Mouse (Mus musculus): Measurements from ENCODE around the gene Lrp3.
"Not testable (repeated sequence)": the region's sequence is repeated elsewhere in the genome, so short reads cannot be mapped to it uniquely, and the experiment has no call there.

The Lrp3 gene

DNA sequence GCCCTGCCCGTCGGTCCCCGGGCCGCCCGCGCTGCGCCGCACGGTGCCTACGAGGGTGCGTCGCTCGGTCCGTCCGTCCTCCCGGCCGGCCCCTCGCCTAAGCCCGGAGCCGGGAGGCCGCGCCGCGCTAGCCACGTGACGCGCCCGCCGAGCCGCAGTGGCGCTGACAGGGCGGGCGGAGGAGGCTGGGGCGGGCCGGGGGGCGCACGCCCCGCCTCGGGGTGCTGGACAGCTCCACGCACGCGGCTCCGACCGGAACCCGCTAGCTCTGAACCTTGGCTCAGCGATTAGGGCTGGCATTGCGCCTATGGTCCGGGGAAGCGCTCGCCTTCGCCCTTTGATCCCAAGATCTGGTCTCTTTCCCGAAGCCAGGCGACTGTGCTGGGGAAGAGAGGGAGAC, at the start of gene Lrp3:
Gene Lrp3 (minus strand): TSS at position 274 of the 400 bp plus-strand sequence.
- DNase-seq (ENCODE audit: inconsistent age in 2 of 2, low spot score in 1 of 2): peak; percentile 89 to 94

DNA sequence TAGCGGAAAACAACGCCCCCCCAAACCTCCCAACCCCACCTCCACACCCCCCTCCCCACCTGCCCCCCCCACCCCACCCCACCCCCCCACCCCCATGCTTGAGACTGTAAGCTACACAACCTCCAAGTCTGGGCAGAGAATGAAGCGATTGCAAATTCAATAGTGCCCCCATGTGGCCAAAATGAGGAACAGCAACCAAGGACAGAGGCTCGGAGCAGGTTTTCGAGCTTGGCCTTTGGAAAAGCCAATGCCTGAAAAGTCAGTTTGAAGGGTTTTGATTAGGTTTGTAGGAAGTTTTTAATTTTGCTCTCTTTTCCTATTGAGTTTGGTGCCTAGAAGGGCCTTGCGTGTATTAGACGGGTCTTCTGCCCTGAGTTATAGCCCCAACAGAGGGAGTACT, 49.4 kb upstream of the Lrp3 start:
- DNase-seq (ENCODE audit: inconsistent age in 2 of 2, low spot score in 1 of 2): peak; percentile 46 to 87

DNA sequence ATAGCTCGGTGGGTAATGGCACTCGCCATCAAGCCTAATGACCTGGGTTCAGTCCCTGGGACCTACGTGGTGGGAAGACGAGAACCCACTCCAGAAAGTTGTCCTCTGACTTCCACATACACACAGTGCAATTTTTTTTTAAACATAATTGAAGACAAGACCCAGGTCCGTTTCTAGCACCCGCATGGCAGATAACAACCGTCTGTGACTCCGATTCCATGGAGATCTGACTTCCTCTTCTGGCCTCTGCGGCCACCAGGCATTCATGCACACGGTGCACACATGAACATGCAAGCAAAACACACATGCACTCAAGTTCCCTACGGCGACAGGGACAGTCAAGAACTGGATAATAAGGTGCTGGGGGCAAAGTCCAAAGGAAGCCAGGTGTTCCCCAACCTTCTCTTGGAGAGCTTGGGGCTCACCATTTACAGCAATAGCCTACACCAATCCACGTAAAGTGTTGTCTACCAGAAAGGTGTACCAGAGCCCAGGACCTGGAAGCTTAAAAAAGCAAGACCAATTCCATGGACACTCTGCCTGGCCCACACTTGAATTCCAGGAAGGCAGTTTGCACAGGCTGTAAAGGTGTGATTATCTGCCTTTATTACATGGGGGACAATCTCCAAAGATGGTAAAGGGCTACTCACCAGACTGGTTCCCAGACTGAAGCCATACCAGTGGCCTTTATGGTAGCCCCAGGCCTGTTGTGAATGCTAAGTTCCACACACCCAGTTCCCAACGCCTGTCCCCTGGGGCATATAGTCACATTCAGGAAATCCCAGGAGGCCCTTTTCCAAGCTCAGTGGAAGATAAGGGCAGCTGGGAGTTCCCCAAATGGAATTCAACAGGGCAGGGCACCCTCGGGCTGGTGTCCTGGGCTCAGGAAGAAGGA, 48.5 kb upstream of the Lrp3 start:
- DNase-seq (ENCODE audit: inconsistent age in 2 of 2, low spot score in 1 of 2): no peak

DNA sequence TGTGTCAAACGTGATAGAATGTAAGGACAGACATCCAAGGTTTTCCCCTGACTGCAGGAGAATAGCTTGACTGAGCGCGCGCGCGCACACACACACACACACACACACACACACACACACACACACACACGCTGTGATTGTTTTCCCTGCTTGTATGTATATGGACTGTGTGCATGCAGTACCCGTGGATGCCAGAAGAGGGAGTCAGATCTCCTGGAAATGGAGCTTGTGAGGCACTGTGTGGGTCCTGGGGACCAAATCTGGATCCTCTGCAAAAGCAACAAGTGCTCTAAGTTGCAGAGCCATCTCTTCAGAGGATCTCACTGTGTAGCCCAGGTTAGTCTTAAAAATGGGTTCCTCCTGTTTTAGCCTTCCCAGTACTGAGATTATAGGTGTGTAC, 44.1 kb upstream of the Lrp3 start:
- no peak for DNase-seq (ENCODE audit: inconsistent age in 2 of 2, low spot score in 1 of 2)

DNA sequence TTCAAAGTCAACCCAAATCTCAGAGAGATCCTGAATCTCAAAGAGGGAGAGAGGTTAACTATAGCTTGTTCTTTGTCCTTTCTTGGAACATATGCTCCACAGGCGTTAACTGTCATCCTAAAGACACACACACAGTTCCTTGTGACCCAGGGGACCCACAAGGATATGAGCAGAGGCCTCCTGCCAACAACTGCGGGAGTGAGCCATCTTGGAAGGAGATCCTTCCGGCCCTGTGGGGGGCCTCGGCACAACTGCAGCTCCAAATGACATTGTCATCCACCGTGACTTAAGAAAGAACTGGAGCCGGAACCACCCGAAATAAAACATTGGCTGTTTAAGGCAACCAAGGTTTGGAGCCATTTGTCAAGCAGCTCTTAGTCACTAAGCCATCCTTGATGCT, 43.0 kb upstream of the Lrp3 start:
- peak in 1 of 2 experiments; percentile 63 for DNase-seq (ENCODE audit: inconsistent age in 2 of 2, low spot score in 1 of 2)

DNA sequence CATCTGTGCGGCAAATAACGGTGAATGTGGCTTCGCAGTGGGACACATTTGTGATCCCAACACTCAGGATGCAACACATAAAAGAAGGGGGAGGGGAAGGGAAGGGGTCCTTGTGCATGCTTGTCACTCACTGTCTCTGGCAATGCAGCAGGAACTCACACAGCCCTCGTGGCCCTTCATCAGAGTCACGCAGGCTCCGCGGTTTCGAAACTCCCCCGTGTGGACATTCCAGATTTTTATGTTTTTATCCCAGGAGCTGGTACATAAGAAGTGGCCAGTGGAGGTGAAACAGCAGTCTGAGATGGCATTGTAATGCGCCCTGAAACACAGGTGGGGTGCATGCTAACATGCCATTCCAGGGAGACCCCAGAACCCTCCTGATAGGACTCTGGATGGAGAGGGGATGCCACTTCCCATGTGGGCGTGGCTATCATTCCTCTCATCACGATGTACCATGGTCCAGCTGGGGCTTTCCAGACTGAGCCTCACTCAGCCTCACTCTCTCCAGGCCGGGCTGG, 36.8 kb upstream of the Lrp3 start:
- peak; percentile 37 to 85 for DNase-seq (ENCODE audit: inconsistent age in 2 of 2, low spot score in 1 of 2)

DNA sequence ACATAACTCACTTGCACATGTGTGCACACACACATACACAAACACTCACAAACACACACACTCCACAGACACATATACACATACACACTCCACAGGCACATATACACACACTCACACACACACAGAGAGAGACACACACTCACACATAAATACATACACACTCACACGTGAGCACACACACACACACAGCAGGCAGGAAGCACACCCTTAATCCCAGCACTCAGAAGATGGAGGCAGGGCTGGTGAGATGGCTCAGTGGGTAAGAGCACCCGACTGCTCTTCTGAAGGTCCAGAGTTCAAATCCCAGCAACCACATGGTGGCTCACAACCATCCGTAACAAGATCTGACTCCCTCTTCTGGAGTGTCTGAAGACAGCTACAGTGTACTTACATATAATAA, 22.6 kb upstream of the Lrp3 start:
- not testable (repeated sequence) for DNase-seq (ENCODE audit: inconsistent age in 2 of 2, low spot score in 1 of 2)

DNA sequence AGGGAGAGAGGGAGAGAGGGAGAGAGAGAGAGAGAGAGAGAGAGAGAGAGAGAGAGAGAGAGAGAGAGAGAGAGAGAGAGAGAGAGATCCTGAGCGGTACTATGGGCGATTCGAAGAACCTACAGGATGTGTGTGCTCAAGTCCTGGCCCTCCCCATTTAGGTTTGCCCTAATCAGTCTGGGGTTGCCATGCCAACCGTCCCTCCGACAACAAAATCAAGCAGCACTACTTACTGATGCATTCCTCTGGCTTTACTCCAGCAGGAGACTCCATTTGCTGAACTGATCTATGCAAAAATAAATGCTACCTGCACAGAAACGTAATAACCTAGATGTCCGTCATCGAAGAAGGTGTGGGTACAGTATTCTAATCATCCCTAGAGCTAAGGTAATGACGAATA, 20.0 kb upstream of the Lrp3 start:
- peak; percentile 64 to 84 for DNase-seq (ENCODE audit: inconsistent age in 2 of 2, low spot score in 1 of 2)

DNA sequence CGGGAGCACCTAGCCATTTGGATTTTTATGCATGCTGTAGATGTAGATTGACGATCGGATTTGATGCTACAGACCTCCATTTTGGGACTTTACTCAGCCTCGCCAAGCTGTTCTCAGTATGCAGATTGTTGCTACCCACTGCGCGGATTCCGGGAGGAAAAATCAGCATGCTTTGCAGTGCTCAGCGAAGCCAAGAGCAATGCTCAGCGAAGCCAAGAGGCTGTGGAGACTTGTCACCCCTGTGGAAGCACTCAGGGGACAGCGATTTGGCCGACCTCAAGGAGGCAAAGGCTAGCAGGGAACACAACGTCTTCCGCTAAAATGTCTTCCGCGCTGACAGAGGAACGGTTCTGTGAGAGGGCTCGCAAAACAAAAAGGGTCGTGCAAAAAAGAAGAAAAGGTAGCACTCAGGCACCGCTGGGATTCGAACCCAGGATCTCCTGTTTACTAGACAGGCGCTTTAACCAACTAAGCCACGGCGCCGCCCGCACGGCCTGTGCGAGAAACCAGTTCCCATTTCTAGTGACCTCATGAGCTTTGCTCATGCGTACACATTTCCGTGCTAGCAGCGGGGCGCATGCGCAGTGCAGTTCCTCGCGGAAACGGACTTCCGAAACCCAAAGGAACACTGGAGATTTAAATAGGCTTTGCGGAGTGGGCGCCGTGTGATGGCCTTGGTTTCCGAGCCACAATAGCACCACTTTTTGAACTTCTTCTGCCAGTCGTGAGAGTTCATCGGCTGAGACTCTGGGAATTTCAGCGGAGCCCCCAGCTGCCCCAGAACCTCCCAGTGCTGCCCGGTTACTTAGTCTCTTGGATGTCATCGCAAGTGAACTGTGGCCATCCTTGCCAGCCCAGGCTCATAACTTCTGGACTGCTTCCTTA, 19.3 kb upstream of the Lrp3 start:
- peak; percentile 97 to 100 for DNase-seq (ENCODE audit: inconsistent age in 2 of 2, low spot score in 1 of 2)

DNA sequence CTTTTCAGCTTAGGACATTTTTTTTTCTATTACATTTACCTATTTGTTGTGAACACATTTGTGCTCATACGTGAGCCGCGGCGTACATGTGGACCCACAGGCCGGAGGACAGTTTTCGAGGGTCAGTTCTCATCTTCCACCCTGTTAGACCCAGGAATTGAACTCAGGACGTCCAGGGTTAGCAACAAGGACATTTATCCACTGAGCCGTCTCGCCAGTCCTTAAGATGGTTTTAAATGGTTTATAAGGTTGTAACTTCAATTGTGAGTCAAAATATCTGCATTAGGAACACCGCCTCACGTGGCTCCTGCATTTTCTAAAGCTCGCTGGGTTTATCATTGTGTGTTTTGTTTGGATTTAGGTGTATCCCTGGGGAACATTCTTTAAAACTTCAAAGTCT, 18.6 kb upstream of the Lrp3 start:
- DNase-seq (ENCODE audit: inconsistent age in 2 of 2, low spot score in 1 of 2): no peak

DNA sequence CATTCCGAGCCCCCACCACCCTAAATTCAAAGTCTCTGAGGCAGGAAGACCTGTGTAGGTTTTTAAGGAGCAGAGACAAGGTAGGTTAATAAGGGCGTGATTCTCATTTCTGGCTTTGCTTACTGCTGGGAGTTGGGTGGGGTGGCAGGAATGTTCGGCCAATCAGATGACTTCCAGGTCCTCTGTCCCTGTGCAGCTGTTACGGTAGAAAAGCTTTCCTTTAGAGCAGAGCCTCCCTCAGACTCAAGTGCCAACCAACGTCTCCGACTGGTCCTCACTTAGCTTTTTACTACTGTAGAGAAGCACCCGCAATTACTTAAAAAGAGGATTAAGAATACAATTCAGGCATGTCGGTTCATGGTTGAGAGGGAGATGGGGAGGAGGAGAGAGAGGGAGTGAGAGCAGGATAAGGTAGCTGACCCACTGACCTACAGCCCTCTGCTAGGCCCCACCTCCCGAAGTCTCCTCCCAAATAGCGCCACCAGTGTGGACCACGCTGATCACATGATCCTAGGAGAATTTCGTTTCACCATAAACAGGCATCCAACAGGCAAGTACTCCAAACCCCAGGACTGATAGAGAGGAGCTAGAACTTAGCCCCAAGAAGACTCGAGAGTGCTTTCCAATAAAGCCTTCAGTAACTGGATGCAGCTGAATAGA, 17.6 kb upstream of the Lrp3 start:
- DNase-seq (ENCODE audit: inconsistent age in 2 of 2, low spot score in 1 of 2): no peak

DNA sequence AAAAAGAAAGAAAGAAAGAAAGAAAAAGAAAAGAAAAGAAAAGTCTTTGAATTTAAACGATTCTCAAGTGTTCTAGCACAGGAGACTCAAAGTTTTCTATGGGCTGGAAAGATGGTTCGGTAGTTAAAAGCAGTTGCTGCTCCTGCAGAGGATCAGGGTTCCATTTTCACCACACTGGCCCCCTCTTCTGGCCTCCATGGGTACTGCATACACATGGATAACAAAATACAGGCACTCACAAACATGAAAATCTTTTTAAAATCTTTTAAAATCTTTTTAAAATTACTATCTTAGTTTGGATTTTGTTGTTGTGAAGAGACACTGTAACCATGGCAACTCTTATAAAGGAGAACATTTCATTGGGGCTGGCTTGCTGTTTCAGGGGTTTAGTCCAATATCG, 15.0 kb upstream of the Lrp3 start:
- no peak for DNase-seq (ENCODE audit: inconsistent age in 2 of 2, low spot score in 1 of 2)

DNA sequence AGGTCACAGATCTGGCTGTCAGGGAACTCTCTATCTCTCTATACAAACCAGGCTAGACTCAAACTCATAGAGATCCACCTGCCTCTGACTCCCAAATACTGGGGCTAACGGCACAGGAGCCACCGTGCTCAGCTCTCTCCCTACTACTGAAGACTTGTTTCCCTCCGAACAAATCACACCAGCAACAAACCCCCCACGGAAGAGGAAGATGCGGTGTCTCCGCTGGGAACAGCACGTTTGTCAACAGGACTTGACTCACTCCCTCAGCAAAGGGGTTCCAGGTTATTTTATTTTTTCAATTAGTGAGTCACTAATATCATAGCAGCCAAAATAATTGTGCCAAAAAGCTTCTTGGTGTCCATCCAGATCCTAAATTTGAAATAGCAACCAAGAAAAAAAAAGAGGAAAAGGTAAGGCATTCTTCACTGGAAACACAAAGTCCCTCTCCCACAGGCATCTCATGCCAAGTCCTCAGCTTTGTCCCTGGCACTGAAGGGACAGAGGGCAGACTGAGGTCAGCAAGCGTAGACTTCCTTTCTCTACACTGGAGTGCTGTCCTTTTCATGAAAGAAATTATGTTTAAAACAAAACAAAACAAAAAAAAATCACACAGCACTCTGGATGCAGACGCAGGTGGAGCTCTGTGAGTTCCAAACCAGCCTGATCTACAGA, 5.5 kb upstream of the Lrp3 start:
- peak in 1 of 2 experiments; percentile 48 for DNase-seq (ENCODE audit: inconsistent age in 2 of 2, low spot score in 1 of 2)

DNA sequence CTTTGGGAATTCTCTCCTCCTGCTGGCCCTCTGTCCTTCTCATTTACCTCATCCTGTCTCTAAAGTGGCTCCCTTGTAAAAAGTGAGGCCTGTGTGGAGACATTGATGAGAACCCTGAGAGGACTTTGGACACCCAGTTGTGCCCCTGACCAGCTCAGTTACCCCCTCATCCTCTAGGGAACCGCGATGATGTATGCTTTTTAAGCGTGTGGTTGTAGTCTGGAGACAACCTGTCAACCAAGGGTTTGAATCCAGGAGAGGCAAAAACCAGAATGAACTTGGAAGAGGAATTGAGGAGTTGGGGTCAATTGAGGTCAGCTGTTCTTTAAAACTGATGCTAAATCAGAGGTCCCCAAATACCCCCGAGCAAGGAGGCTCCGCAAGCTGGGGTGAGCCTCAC, 433 bp upstream of the Lrp3 start:
- no peak for DNase-seq (ENCODE audit: inconsistent age in 2 of 2, low spot score in 1 of 2)

DNA sequence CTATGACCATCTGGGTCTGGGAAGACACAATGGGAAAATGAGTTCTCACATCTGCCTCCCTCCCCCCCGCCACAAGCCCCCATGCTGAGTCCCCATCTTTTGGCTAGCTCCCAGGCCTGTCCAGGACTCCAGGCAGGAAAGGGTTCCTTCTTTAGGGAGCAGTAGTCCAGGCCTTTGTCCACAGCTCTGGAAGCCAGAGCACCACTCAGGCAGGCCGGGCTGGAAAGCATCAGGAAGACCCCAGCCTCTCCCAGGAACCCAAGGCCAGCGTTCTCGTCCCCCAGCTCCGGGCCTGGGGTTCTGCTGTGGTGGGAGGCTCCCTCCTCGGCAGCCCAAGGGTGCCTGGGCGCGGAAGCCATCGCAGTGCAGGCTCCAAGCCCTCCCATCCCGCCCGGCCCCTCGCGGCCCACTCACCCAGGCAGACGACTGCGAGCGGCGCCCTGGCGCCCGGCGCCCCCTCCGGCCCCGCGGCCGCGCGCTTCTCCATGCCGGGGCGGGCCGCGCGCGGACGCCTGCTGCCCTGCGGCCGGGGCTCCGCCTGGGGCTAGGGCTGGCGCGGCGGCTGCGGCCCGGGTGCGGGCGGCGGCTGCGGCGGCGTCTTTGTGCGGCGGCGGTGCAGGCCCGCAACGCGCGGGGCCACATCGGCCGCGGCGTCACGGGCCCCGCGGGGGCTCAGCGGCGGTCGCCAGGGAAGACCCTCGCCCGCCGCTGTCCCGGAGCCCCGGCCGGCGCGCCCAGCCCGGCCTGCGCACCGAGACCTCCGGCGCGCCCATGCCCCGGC, 666 bp downstream of the Lrp3 start:
- DNase-seq (ENCODE audit: inconsistent age in 2 of 2, low spot score in 1 of 2): peak; percentile 38 to 65

DNA sequence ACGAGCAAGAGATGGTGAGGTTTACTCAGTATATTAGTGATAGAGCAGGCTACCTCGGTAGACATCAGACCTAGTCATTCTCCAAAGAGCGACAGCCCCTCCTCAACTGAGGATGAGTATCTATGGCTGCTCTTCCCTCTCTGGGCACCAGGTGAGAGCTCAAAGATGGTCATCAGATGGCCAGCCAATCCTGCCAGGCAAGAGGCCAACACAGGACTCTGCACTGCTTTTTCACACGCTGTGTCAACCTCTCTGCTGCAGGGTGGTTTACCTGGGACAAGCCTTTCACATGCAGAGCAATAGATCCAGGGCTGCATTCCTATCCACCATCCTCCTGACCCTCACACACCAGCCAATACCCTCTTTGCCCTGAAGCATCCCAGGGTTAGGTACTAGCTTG, 3.5 kb downstream of the Lrp3 start:
- DNase-seq (ENCODE audit: inconsistent age in 2 of 2, low spot score in 1 of 2): no peak

DNA sequence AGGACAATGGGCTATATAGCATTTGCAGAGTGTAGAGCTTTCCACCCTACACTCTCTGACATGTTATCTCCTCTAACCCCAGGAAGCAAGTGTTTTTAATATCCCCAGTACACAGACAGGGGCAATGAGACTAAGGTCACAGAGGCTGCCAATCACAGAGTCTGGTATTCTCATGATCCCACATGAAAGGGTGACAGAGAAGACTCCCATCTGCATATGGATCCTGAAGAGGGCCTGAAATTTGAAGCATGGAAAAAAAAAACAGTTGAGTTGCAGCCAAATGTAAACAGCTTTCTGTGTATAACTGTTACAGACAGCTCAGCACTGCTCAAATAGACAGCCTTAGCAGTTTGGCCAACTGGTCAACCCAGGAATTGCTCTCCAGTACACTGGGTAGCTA, 15.5 kb downstream of the Lrp3 start:
- DNase-seq (ENCODE audit: inconsistent age in 2 of 2, low spot score in 1 of 2): no peak

DNA sequence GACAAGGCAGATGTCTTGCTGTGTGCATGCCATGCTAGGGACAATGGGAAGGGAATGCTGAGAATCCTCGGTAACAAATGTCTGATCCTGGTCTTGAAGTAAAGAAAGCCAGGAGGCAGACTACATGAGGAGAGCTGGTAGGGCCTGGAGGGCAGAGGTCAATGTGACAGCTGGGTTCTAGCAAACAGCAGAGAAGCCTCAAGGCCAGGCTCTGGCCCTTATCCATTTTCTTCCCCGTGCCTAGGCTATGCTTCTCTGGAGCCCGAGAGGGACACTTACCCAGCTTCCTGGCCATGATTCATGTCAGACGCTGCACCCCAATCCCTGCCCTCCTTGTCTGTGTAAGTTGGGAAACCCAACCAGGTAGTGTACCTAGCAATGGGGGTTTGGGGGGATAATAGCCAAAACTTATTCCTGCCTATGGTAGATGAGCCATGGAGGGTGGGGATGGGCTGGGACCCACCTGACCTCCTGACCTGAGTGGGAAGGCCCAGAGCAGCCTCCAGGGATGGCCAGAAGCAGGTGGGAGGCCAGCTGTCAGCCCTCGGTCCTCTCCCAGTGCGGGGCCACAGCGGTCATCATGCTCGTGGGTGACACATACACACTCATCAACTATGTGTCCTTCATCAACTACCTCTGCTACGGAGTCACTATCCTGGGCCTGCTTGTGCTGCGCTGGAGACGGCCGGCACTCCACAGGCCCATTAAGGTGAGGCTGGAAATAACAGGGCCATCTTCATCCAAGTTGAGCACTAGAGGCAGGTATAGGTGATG, 16.1 kb downstream of the Lrp3 start:
- DNase-seq (ENCODE audit: inconsistent age in 2 of 2, low spot score in 1 of 2): peak; percentile 31 to 73

DNA sequence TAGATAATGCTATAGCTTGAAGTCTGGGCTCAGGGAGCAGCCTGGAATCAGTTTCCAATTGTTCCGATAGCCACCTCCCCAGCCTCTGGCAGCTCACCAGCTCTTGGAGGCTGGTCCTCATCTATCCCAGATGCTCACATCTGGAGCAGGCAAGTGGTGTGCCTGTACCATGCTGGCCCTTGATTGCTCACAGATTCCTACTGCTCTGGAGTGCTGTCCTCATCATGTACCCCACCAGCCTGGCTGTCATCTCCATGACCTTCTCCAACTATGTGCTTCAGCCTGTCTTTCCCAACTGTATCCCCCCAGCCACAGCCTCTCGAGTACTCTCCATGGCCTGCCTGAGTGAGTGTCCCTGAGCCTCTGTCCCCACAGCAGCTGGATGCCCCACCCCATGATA, 18.3 kb downstream of the Lrp3 start:
- DNase-seq (ENCODE audit: inconsistent age in 2 of 2, low spot score in 1 of 2): no peak

All from adrenal gland, adult (tissue).